Mouse (Mus musculus): ENCODE results near the gene Aqp8. TPM values are rescaled to one million over a fixed set of nuclear protein-coding genes. Genes with fewer than 3 reads are reported as not detected.

The Aqp8 gene
- total RNA-seq, 4 experiments from 2014 or later, result not detected

GRCm38 (mm10) chr7:123487703-123488102 lies 25.6 kb downstream of the Aqp8 start:
- peak; percentile 17 to 28 for DNase-seq (ENCODE audit: low spot score in 2 of 2)

GRCm38 (mm10) chr7:123499481-123500238 lies 37.6 kb downstream of the Aqp8 start:
- DNase-seq (ENCODE audit: low spot score in 2 of 2), result peak in 1 of 2 experiments; percentile 21

GRCm38 (mm10) chr7:123500239-123501219 lies 38.4 kb downstream of the Aqp8 start, which contains the start of gene Zkscan2:
Zkscan2 (minus strand) TSS chr7:123500449.
- DNase-seq (ENCODE audit: low spot score in 2 of 2), result peak; percentile 75 to 92

DNA sequence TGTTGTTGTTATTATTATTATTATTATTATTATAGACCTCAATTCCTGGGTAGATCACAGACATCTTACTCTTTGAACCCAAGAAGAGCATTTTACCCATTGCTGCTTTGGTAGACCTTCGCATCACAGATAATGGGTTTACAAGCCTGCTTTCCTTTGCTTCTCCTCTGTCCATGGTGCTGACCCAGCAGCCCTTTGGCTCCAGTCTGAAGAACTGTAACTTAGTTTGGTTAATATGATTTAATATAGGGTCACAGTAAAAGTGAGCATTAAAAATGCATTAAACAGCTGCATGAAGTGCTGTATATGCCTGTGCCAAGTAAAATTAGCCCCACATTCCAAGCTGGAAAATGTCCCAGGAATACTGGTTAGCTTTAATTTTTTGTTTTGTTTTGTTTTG lies 41.3 kb downstream of the Aqp8 start:
- no peak for DNase-seq (ENCODE audit: low spot score in 2 of 2)

GRCm38 (mm10) chr7:123507946-123508345 lies 45.9 kb downstream of the Aqp8 start:
- DNase-seq (ENCODE audit: low spot score in 2 of 2), result no peak

Other genes with a start within 250 kb of the Aqp8 start
- 1 to 10 TPM in 1 of 4 experiments, under 1 TPM in 3; 0.46 to 1.1 (median 0.63) TPM for gene Slc5a11, start 247.5 kb upstream of the Aqp8 start, total RNA-seq (2022)
- 10 to 100 TPM; 78.5 to 85.2 (median 82.0) TPM for gene Lcmt1, start 92.5 kb upstream of the Aqp8 start, total RNA-seq (2022)
- 10 to 100 TPM; 13.8 to 23.7 (median 20.0) TPM for gene Arhgap17, start 92.4 kb upstream of the Aqp8 start, total RNA-seq (2022)
- 10 to 100 TPM; 20.9 to 25.5 (median 23.0) TPM for gene Zkscan2, start 38.2 kb downstream of the Aqp8 start, total RNA-seq (2022)